Mouse (Mus musculus) neural tube, embryonic 13.5 days (tissue): ENCODE results near the gene Gm2696. TPM values are rescaled to one million over a fixed set of nuclear protein-coding genes. Genes with fewer than 3 reads are reported as not detected.
A peak's percentile ranks its signal among the peaks of the same experiment; 100 is the strongest.

Experiments
- ATAC-seq: fragments of 200-750 bp; cut with Nextera tagmentation; 2 replicates; pipeline ENCODE4 v1.8.0; 2017; ENCODE audit warnings: low read depth, mild to moderate bottlenecking, moderate TSS enrichment, moderate library complexity
- H3K27ac ChIP-seq: fragments of 300-500 bp; sonication (generic); replicated peaks from 2 replicates; pipeline ENCODE4 v1.5.1; 2015; ENCODE audit warnings: moderate library complexity, mild to moderate bottlenecking, inconsistent platforms
- H3K27me3 ChIP-seq: fragments of 300-500 bp; sonication (generic); 2 replicates; pipeline ENCODE4 v1.6.1; 2015; ENCODE audit warnings: mild to moderate bottlenecking, inconsistent platforms
- H3K36me3 ChIP-seq: fragments of 300-500 bp; sonication (generic); 2 replicates; pipeline ENCODE4 v1.6.1; 2015; ENCODE audit warnings: mild to moderate bottlenecking, inconsistent platforms
- H3K4me1 ChIP-seq: fragments of 300-500 bp; sonication (generic); replicated peaks from 2 replicates; pipeline ENCODE4 v1.6.1; 2015; ENCODE audit warnings: inconsistent platforms
- H3K4me2 ChIP-seq: fragments of 300-500 bp; sonication (generic); 2 replicates; pipeline ENCODE4 v1.6.1; 2015; ENCODE audit warnings: inconsistent platforms, mild to moderate bottlenecking, moderate library complexity
- H3K4me3 ChIP-seq: fragments of 300-500 bp; sonication (generic); 2 replicates; pipeline ENCODE4 v1.5.1; 2015; ENCODE audit warnings: mild to moderate bottlenecking, inconsistent platforms
- H3K9ac ChIP-seq: fragments of 300-500 bp; sonication (generic); 2 replicates; pipeline ENCODE4 v1.6.1; 2015; ENCODE audit warnings: moderate library complexity, mild to moderate bottlenecking, inconsistent platforms
- H3K9me3 ChIP-seq: fragments of 300-500 bp; sonication (generic); 2 replicates; pipeline ENCODE4 v1.6.1; 2016; ENCODE audit warnings: inconsistent platforms
- WGBS: fragments of 180-500 bp; shearing (Covaris S2); methylation state at CpG from one replicate; pipeline ENCODE4 v1.1.7; 2015; 5-methylcytosine and 5-hydroxymethylcytosine counted together
- polyA plus RNA-seq: library from polyadenylated mRNA; unstranded; fragments of >200 nt; fragmentation: Nextera tagmentation; extraction: Ambion mirVana; gene quantifications from 2 replicates; pipeline ENCODE4 v1.2.1, GENCODE M21; 2015

The Gm2696 gene
- polyA plus RNA-seq, 1 experiment from 2014 or later, result not detected

GRCm38 (mm10) chr10:77861675-77862074, 47.2 kb downstream of the Gm2696 start, which contains the start of gene Gm3285:
TSS of gene Gm3285 (plus strand) at chr10:77861975.
- Histone ChIP-seq H3K4me2 (no peak within 1 kb of the TSS), H3K9ac (no peak within 1 kb of the TSS), H3K4me3 (no peak within 1 kb of the TSS), H3K27ac (no peak within 1 kb of the TSS), H3K9me3 (no peaks in the 10 kb centered on the region), H3K27me3 (no peaks in the 10 kb centered on the region), H3K36me3 (no peaks in the 10 kb centered on the region), H3K4me1 (0 out of 2 replicates have a peak, but pooled peaks cover 5% of the 10 kb centered on the region)
- 46% methylated on average over 7 of the region's 7 CpGs for WGBS
- no peak for ATAC-seq

DNA sequence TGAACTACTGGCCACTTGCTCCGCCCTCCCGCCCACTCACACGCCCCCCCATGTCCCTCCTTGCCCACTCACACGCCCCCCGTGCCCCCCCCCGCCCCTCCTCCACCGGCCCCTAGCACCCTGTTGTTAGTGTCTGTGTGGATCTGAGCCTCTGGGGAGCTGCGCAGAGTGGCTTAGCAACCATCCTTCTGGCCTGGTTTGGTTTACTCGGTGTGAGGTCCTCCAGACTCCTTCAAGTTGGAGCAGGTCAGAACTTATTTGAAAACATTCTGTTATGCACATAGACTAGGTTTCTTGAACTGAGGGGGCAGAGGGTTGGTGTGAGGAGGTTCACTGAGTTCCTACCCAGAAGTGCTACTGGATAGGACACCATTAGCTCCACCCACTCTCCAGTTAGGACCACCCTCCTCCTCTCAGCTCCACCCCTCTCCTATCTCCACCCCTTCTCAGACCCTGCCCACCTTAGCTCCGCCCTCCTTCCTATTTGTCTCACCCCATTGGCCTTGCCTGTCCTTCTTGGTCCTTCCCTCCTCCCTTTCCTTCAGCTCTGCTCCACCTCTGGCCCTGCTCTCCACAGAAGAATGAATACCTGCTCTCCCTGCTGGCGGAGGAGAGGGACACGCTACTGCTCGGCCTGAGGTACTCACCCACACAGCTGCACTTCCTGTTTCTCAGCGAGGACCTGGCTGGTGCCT, 49.7 kb downstream of the Gm2696 start:
- H3K4me3 ChIP-seq, result peak overlapping the region; percentile 17; the same call in 1 of the 2 replicates
- no peaks in the 10 kb centered on the region for H3K36me3 ChIP-seq
- H3K4me1 ChIP-seq, result 0 out of 2 replicates have a peak, but pooled peaks cover 5% of the 10 kb centered on the region
- peak overlapping the region; percentile 43 for H3K4me2 ChIP-seq
- ATAC-seq, result peak; percentile 76
- H3K27me3 ChIP-seq, result no peaks in the 10 kb centered on the region
- 38% methylated on average over 12 of the region's 14 CpGs for WGBS
- H3K9ac ChIP-seq, result peak overlapping the region; percentile 45; the same call in 1 of the 2 replicates
- H3K27ac ChIP-seq, result no peak overlapping the region
- H3K9me3 ChIP-seq, result no peaks in the 10 kb centered on the region

- no peaks in the 10 kb centered on the region for H3K27me3 ChIP-seq
- no peak overlapping the region for H3K27ac ChIP-seq
- no peaks in the 10 kb centered on the region for H3K9me3 ChIP-seq
- peak overlapping the region; percentile 17; the same call in 1 of the 2 replicates for H3K4me3 ChIP-seq
- H3K9ac ChIP-seq, result peak overlapping the region; percentile 45; the same call in 1 of the 2 replicates
- no peak for ATAC-seq
- 0 out of 2 replicates have a peak, but pooled peaks cover 5% of the 10 kb centered on the region for H3K4me1 ChIP-seq
- H3K36me3 ChIP-seq, result no peaks in the 10 kb centered on the region
- H3K4me2 ChIP-seq, result peak overlapping the region; percentile 43
- WGBS, result 44% methylated on average over 11 of the region's 11 CpGs
These were observed 50.3 kb downstream of the Gm2696 start for GRCm38 (mm10) chr10:77864762-77865143.

DNA sequence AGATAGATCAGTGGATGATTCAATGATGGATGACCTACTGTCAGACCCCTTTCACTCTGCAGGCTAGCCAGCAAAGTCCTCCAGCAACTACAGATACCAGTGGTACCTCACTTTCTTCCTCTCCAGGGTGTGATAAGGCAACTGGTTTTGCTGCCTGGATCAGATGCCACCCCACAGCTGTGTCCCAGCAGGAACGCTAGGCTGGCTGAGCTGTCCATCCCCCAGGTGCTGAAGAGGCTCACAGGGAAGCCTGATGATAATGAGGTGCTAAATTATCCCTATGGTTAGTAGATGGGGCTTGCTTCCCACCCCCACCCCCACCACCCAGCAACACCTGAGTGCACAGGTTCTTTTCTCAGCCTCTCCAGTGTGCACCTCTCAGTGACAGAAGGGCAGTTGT, 53.1 kb downstream of the Gm2696 start:
- Histone ChIP-seq H3K4me2 (no peak overlapping the region), H3K36me3 (no peaks in the 10 kb centered on the region), H3K27me3 (no peaks in the 10 kb centered on the region), H3K9me3 (no peaks in the 10 kb centered on the region), H3K27ac (no peak overlapping the region), H3K9ac (no peak overlapping the region), H3K4me1 (0 out of 2 replicates have a peak, but pooled peaks cover 5% of the 10 kb centered on the region), H3K4me3 (no peak overlapping the region)
- ATAC-seq, result no peak
- 35% methylated on average over 1 of the region's 1 CpGs for WGBS

DNA sequence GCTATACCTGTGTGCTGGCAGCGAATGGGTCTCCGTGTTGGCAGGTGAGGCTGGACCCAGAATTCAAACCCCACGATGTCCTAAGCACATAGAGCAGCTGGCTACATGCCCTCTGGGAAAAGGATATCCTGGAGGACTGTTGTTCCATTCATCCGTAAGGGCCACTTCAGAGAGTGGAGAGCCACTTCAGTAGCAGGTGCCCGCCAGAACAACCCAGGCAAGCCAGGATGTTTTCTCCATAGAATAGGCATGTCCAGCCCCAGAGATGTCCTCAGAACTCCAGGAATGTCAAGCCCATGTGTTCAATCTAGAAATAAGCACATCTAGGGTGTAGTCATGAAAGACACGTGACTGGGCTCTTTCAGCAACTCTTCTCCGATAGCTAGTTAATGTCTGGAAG, 55.2 kb downstream of the Gm2696 start:
- Histone ChIP-seq H3K9ac (no peak overlapping the region), H3K36me3 (no peaks in the 10 kb centered on the region), H3K4me2 (no peak overlapping the region), H3K4me1 (0 out of 2 replicates have a peak, but pooled peaks cover 3% of the 10 kb centered on the region), H3K27me3 (no peaks in the 10 kb centered on the region), H3K9me3 (no peaks in the 10 kb centered on the region), H3K27ac (no peak overlapping the region), H3K4me3 (no peak overlapping the region)
- no peak for ATAC-seq
- WGBS, result 93% methylated on average over 7 of the region's 7 CpGs

DNA sequence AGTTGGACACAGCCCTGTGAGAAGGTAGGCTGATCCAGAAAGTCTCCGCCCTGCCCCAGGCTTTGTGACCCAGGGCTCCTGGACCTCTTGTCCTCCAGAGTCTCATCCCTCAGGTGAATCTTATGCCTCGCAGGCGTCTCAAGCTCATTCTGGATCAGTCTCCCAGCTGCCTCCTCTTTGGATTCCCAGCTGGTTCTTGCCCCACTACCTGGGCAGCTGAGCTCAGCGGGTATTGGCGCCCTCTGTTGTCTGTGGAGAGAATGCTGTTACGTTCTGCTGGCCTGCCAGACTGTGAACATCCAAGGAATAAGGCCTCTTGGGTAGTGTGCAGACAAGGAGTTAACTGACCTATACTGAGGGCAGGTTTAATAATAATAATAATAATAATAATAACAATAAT, 64.5 kb downstream of the Gm2696 start:
- no peak overlapping the region for H3K27ac ChIP-seq

GRCm38 (mm10) chr10:77880305-77880704, 65.8 kb downstream of the Gm2696 start:
- Histone ChIP-seq H3K36me3 (no peaks in the 10 kb centered on the region), H3K27ac (no peak overlapping the region), H3K9ac (no peak overlapping the region), H3K4me1 (no peaks in the 10 kb centered on the region), H3K9me3 (no peaks in the 10 kb centered on the region), H3K4me3 (no peak overlapping the region), H3K4me2 (no peak overlapping the region), H3K27me3 (no peaks in the 10 kb centered on the region)
- ATAC-seq, result no peak
- 82% methylated on average over 3 of the region's 3 CpGs for WGBS

More for the DNA sequence above, 64.5 kb downstream of the Gm2696 start:
- Histone ChIP-seq H3K4me2 (no peak overlapping the region), H3K27me3 (no peaks in the 10 kb centered on the region), H3K4me1 (no peaks in the 10 kb centered on the region), H3K36me3 (no peaks in the 10 kb centered on the region), H3K4me3 (no peak overlapping the region), H3K9me3 (no peaks in the 10 kb centered on the region), H3K9ac (no peak overlapping the region)
- 61% methylated on average over 6 of the region's 6 CpGs for WGBS
- no peak for ATAC-seq

- Histone ChIP-seq H3K27ac (no peak overlapping the region), H3K27me3 (no peaks in the 10 kb centered on the region), H3K9ac (no peak overlapping the region), H3K9me3 (no peaks in the 10 kb centered on the region), H3K4me2 (no peak overlapping the region), H3K36me3 (no peaks in the 10 kb centered on the region), H3K4me1 (no peaks in the 10 kb centered on the region), H3K4me3 (no peak overlapping the region)
- WGBS, result 85% methylated on average over 5 of the region's 5 CpGs
- ATAC-seq, result no peak
These were observed 68.1 kb downstream of the Gm2696 start for GRCm38 (mm10) chr10:77882553-77882952.

Other genes with a start within 250 kb of the Gm2696 start
- gene Pttg1ip, start 233.0 kb upstream of the Gm2696 start, polyA plus RNA-seq, result 78.9 and 79.7 TPM in 2 replicates
- gene Sumo3, start 208.6 kb upstream of the Gm2696 start, polyA plus RNA-seq, result 248 and 252 TPM in 2 replicates
- 2.0 and 8.6 TPM in 2 replicates for gene Gm49325, start 208.5 kb upstream of the Gm2696 start, polyA plus RNA-seq
- gene Ube2g2, start 192.4 kb upstream of the Gm2696 start, polyA plus RNA-seq, result 86.8 and 87.9 TPM in 2 replicates
- gene Tspear, start 128.1 kb upstream of the Gm2696 start, polyA plus RNA-seq, result 0.48 and 2.0 TPM in 2 replicates
- not detected in 2 replicates for gene Gm19402, start 123.9 kb upstream of the Gm2696 start, polyA plus RNA-seq
- gene Gm9508, start 117.4 kb upstream of the Gm2696 start, polyA plus RNA-seq, result not detected in 2 replicates
- not detected in 2 replicates for gene Gm10272, start 108.1 kb upstream of the Gm2696 start, polyA plus RNA-seq
- not detected in 2 replicates for gene Gm10024, start 103.2 kb upstream of the Gm2696 start, polyA plus RNA-seq
- not detected in 2 replicates for gene Gm10142, start 98.9 kb upstream of the Gm2696 start, polyA plus RNA-seq
- not detected in 2 replicates for gene Krtap12-1, start 94.1 kb upstream of the Gm2696 start, polyA plus RNA-seq
- gene Gm10100, start 88.2 kb upstream of the Gm2696 start, polyA plus RNA-seq, result not detected in 2 replicates
- gene Gm18596, start 72.0 kb upstream of the Gm2696 start, polyA plus RNA-seq, result not detected in 2 replicates
- gene Gm9736, start 63.3 kb upstream of the Gm2696 start, polyA plus RNA-seq, result not detected in 2 replicates
- not detected in 2 replicates for gene Gm3233, start 55.0 kb upstream of the Gm2696 start, polyA plus RNA-seq
- not detected in 2 replicates for gene Gm3238, start 43.4 kb upstream of the Gm2696 start, polyA plus RNA-seq
- gene Gm7138, start 37.7 kb upstream of the Gm2696 start, polyA plus RNA-seq, result not detected in 2 replicates
- gene Gm3250, start 32.1 kb upstream of the Gm2696 start, polyA plus RNA-seq, result not detected in 2 replicates
- gene Gm7137, start 26.5 kb upstream of the Gm2696 start, polyA plus RNA-seq, result not detected in 2 replicates
- not detected in 2 replicates for gene Gm9639, start 19.6 kb upstream of the Gm2696 start, polyA plus RNA-seq
- gene Gm19668, start 15.5 kb upstream of the Gm2696 start, polyA plus RNA-seq, result not detected in 2 replicates
- not detected in 2 replicates for gene Gm9507, start 2.8 kb upstream of the Gm2696 start, polyA plus RNA-seq
- gene Krtap10-4, start 12.4 kb downstream of the Gm2696 start, polyA plus RNA-seq, result not detected in 2 replicates
- not detected in 2 replicates for gene Krtap10-10, start 21.3 kb downstream of the Gm2696 start, polyA plus RNA-seq
- gene Gm36176, start 32.1 kb downstream of the Gm2696 start, polyA plus RNA-seq, result not detected in 2 replicates
- not detected in 2 replicates for gene Gm10318, start 38.2 kb downstream of the Gm2696 start, polyA plus RNA-seq
- gene Gm3285, start 47.3 kb downstream of the Gm2696 start, polyA plus RNA-seq, result not detected in 2 replicates
- gene Lrrc3, start 87.9 kb downstream of the Gm2696 start, polyA plus RNA-seq, result 11.5 and 12.1 TPM in 2 replicates
- gene Trpm2, start 155.9 kb downstream of the Gm2696 start, polyA plus RNA-seq, result 4.1 and 4.9 TPM in 2 replicates
- gene 1810043G02Rik, start 163.8 kb downstream of the Gm2696 start, polyA plus RNA-seq, result 36.8 and 37.4 TPM in 2 replicates
- gene Pfkl, start 195.4 kb downstream of the Gm2696 start, polyA plus RNA-seq, result 90.8 and 99.0 TPM in 2 replicates
- gene Dnmt3l, start 227.3 kb downstream of the Gm2696 start, polyA plus RNA-seq, result not detected in 2 replicates
- gene Aire, start 228.9 kb downstream of the Gm2696 start, polyA plus RNA-seq, result 0.10 and 0.18 TPM in 2 replicates